Mouse (Mus musculus) myocyte (in vitro differentiated cells): ENCODE measurements around the gene Tsen2.

Experiments
- CEBPB ChIP-seq: IDR thresholded peaks from 2 replicates; pipeline ENCODE4 v1.6.1; 2011; ENCODE audit warnings: mild to moderate bottlenecking, moderate library complexity; ENCODE audit not compliant: poor library complexity, insufficient read depth, severe bottlenecking
- E2F4 ChIP-seq: IDR thresholded peaks from one replicate; pipeline ENCODE4 v1.6.1; 2011; ENCODE audit warnings: mild to moderate bottlenecking, control low read depth, moderate library complexity; ENCODE audit not compliant: insufficient read depth
- MAX ChIP-seq: IDR thresholded peaks from one replicate; pipeline ENCODE4 v1.6.1; 2011; ENCODE audit warnings: low read depth, mild to moderate bottlenecking, control low read depth
- MYOD1 ChIP-seq, 3 experiments: IDR thresholded peaks; one replicate each; pipeline ENCODE4 v1.6.1; 2011; ENCODE audit warnings: control low read depth in 2 of 3, low read depth in 2 of 3, mild to moderate bottlenecking in 2 of 3, moderate library complexity in 1 of 3; ENCODE audit not compliant: insufficient read length in 2 of 3, control insufficient read depth in 1 of 3
- MYOG ChIP-seq, 3 experiments: IDR thresholded peaks; one replicate each; pipeline ENCODE4 v1.6.1; 2011; ENCODE audit warnings: control low read depth in 2 of 3, low read depth in 2 of 3, mild to moderate bottlenecking in 2 of 3; ENCODE audit not compliant: insufficient read length in 2 of 3, control insufficient read depth in 1 of 3, insufficient read depth in 1 of 3
- POLR2A ChIP-seq: IDR thresholded peaks from one replicate; pipeline ENCODE4 v1.6.1; 2011; ENCODE audit warnings: low read depth, mild to moderate bottlenecking, control low read depth, moderate library complexity; ENCODE audit not compliant: insufficient read length
- POLR2AphosphoS2 ChIP-seq: IDR thresholded peaks from one replicate; pipeline ENCODE4 v1.6.1; 2011; ENCODE audit warnings: low read depth, control low read depth; ENCODE audit not compliant: insufficient read length
- REST ChIP-seq: IDR thresholded peaks from one replicate; pipeline ENCODE4 v1.6.1; 2011; ENCODE audit warnings: mild to moderate bottlenecking, control low read depth, moderate library complexity; ENCODE audit not compliant: insufficient read depth, insufficient read length
- TCF12 ChIP-seq: IDR thresholded peaks from one replicate; pipeline ENCODE4 v1.6.1; 2011; ENCODE audit warnings: mild to moderate bottlenecking, control low read depth; ENCODE audit not compliant: poor library complexity, insufficient read depth, severe bottlenecking
- TCF3 ChIP-seq: IDR thresholded peaks from one replicate; pipeline ENCODE4 v1.6.1; 2011; ENCODE audit warnings: low read depth, control low read depth; ENCODE audit not compliant: insufficient read length
- USF1 ChIP-seq: IDR thresholded peaks from one replicate; pipeline ENCODE4 v1.6.1; 2011; ENCODE audit warnings: low read depth, mild to moderate bottlenecking, control low read depth, moderate library complexity

DNA sequence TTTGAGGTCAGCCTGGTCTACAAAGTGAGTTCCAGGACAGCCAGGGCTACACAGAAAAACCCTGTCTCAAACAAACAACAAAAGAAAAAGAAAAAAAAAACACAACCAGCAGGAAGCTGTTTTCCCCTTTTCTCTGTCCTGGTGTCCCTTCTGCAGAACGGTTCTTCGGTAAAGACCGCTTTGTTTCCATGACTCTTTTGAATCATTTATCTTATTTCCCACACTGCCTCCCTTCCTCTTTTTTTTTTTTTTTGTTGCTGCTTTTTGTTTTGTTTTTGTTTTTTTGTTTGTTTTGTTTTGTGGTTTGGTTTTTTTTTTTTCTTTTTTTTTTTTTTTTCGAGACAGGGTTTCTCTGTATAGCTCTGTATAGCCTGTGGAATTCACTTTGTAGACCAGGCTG is 48.8 kb downstream of the Tsen2 start:
- no peak for TF ChIP-seq MYOG (IDR thresholded peaks at IDR 0.05; ENCODE audit: control insufficient read depth in 1 of 3, insufficient read depth in 1 of 3, insufficient read length in 2 of 3, low read depth in 2 of 3)
- no peak for TF ChIP-seq E2F4
- TF ChIP-seq TCF12, result no peak
- no peak for TF ChIP-seq POLR2AphosphoS2
- TF ChIP-seq POLR2A, result no peak
- TF ChIP-seq CEBPB, result no peak
- TF ChIP-seq MAX, result no peak
- no peak for TF ChIP-seq USF1
- no peak for TF ChIP-seq MYOD1 (IDR thresholded peaks at IDR 0.05; ENCODE audit: control insufficient read depth in 1 of 3, insufficient read length in 2 of 3, low read depth in 2 of 3)
- no peak for TF ChIP-seq TCF3
- no peak for TF ChIP-seq REST
